Mouse (Mus musculus) brain, embryonic 14.5 days (tissue): ENCODE measurements around the gene Epx.

Source experiments
- CTCF ChIP-seq: fragments of 200-500 bp; IDR thresholded peaks from 2 replicates; pipeline ENCODE4 v1.5.1; 2012; ENCODE audit warnings: inconsistent platforms, mild to moderate bottlenecking, moderate library complexity, borderline replicate concordance; ENCODE audit not compliant: insufficient read depth, insufficient read length; ENCODE audit errors: extremely low read depth
- POLR2A ChIP-seq: fragments of 200-500 bp; IDR thresholded peaks from 2 replicates; pipeline ENCODE4 v1.6.1; 2012; ENCODE audit warnings: mild to moderate bottlenecking, inconsistent platforms, borderline replicate concordance; ENCODE audit not compliant: poor library complexity, insufficient read depth, insufficient read length, severe bottlenecking; ENCODE audit errors: extremely low read depth

DNA sequence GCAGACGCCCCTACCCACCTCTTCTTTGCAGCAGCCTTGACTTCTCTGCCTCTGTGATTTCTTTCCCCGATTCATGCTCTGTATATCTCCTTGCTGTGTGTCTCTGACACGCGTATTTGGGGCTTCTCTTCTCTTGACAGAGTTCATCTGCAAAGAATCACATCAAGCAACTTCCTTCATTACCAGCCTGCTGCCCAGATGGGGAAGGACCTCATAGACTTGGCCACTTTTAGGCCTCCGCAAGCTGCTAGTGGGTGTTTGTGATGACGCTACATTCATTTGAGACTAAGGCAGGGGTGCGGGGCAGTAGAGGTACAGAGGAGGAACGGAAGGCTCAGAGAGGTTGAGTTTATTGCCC, 21.8 kb downstream of the Epx start:
- TF ChIP-seq POLR2A = no peak
- TF ChIP-seq CTCF = no peak
